Mouse (Mus musculus) testis, adult 2 months (tissue): ENCODE measurements around the gene Nrgn. TPM values are rescaled to one million over a fixed set of nuclear protein-coding genes. Genes with fewer than 3 reads are reported as not detected.

Experiments used
- H3K27ac ChIP-seq: fragments of 200-500 bp; 2 replicates; pipeline ENCODE4 v1.5.1; 2012; ENCODE audit warnings: low read depth, low read length; ENCODE audit not compliant: control insufficient read depth, insufficient read depth
- H3K27me3 ChIP-seq: fragments of 200-500 bp; 2 replicates; pipeline ENCODE4 v1.6.1; 2012; ENCODE audit warnings: mild to moderate bottlenecking, low read length, moderate library complexity; ENCODE audit not compliant: control insufficient read depth, insufficient read depth
- H3K36me3 ChIP-seq: fragments of 200-500 bp; 2 replicates; pipeline ENCODE4 v1.6.1; 2012; ENCODE audit warnings: mild to moderate bottlenecking, low read length; ENCODE audit not compliant: control insufficient read depth, insufficient read depth
- H3K4me1 ChIP-seq: fragments of 200-500 bp; 2 replicates; pipeline ENCODE4 v1.6.1; 2012; ENCODE audit warnings: low read length; ENCODE audit not compliant: control insufficient read depth, insufficient read depth
- H3K4me3 ChIP-seq: fragments of 200-500 bp; 2 replicates; pipeline ENCODE4 v1.5.1; 2012; ENCODE audit warnings: low read depth, mild to moderate bottlenecking, low read length, moderate library complexity, mixed read lengths; ENCODE audit not compliant: control insufficient read depth
- CTCF ChIP-seq: fragments of 200-500 bp; IDR thresholded peaks from 2 replicates; pipeline ENCODE4 v1.5.1; 2012; ENCODE audit warnings: low read depth, mild to moderate bottlenecking, inconsistent platforms, low read length, moderate library complexity; ENCODE audit not compliant: control insufficient read depth, insufficient read depth, insufficient replicate concordance
- POLR2A ChIP-seq: fragments of 200-500 bp; IDR thresholded peaks from 2 replicates; pipeline ENCODE4 v1.6.1; 2012; ENCODE audit warnings: low read depth, mild to moderate bottlenecking, inconsistent platforms, low read length, moderate library complexity; ENCODE audit not compliant: control insufficient read depth
- polyA plus RNA-seq: library from polyadenylated mRNA; depleted of rRNA; stranded (reverse); fragments of >200 nt; gene quantifications from 2 replicates; pipeline ENCODE4 v1.2.3, GENCODE M21; 2012

Gene Nrgn
- polyA plus RNA-seq, 1 experiment: 25.1 TPM

- peaks cover 9% of the 10 kb centered on the region for H3K4me1 ChIP-seq
- H3K36me3 ChIP-seq: no peaks in the 10 kb centered on the region; the same call in 1 of the 2 replicates
- TF ChIP-seq CTCF (no peak), POLR2A (no peak)
- H3K4me3 ChIP-seq: no peak overlapping the region
- no peaks in the 10 kb centered on the region; the same call in 1 of the 2 replicates for H3K27me3 ChIP-seq
- no peak overlapping the region for H3K27ac ChIP-seq
These were observed 27.2 kb downstream of the Nrgn start for GRCm38 (mm10) chr9:37525461-37525860.

GRCm38 (mm10) chr9:37519995-37520394 is 32.7 kb downstream of the Nrgn start:
- TF ChIP-seq CTCF (no peak), POLR2A (no peak)
- H3K36me3 ChIP-seq: no peaks in the 10 kb centered on the region; the same call in 1 of the 2 replicates
- H3K27me3 ChIP-seq: no peaks in the 10 kb centered on the region
- no peak overlapping the region for H3K4me3 ChIP-seq
- H3K4me1 ChIP-seq: no peaks in the 10 kb centered on the region
- H3K27ac ChIP-seq: no peak overlapping the region

GRCm38 (mm10) chr9:37518991-37519390 is 33.7 kb downstream of the Nrgn start:
- Histone ChIP-seq H3K27ac (no peak overlapping the region), H3K27me3 (no peaks in the 10 kb centered on the region), H3K4me3 (no peak overlapping the region), H3K36me3 (no peaks in the 10 kb centered on the region; the same call in 1 of the 2 replicates), H3K4me1 (no peaks in the 10 kb centered on the region)
- TF ChIP-seq CTCF (no peak), POLR2A (no peak)

GRCm38 (mm10) chr9:37517467-37517866 is 35.2 kb downstream of the Nrgn start:
- H3K4me1 ChIP-seq: no peaks in the 10 kb centered on the region
- H3K4me3 ChIP-seq: no peak overlapping the region
- no peaks in the 10 kb centered on the region; the same call in 1 of the 2 replicates for H3K36me3 ChIP-seq
- H3K27ac ChIP-seq: no peak overlapping the region
- no peak for TF ChIP-seq POLR2A
- no peak for TF ChIP-seq CTCF
- H3K27me3 ChIP-seq: no peaks in the 10 kb centered on the region

GRCm38 (mm10) chr9:37514456-37514855 is 38.2 kb downstream of the Nrgn start:
- no peak overlapping the region for H3K27ac ChIP-seq
- no peak overlapping the region for H3K4me3 ChIP-seq
- H3K36me3 ChIP-seq: no peaks in the 10 kb centered on the region
- H3K27me3 ChIP-seq: no peaks in the 10 kb centered on the region
- no peak for TF ChIP-seq POLR2A
- no peak for TF ChIP-seq CTCF
- H3K4me1 ChIP-seq: no peaks in the 10 kb centered on the region

- Histone ChIP-seq H3K36me3 (no peaks in the 10 kb centered on the region), H3K4me3 (no peak overlapping the region), H3K27me3 (no peaks in the 10 kb centered on the region), H3K27ac (no peak overlapping the region), H3K4me1 (no peaks in the 10 kb centered on the region)
- TF ChIP-seq POLR2A (no peak), CTCF (no peak)
These were observed 40.6 kb downstream of the Nrgn start for GRCm38 (mm10) chr9:37512097-37512496.

GRCm38 (mm10) chr9:37506023-37506422 is 46.7 kb downstream of the Nrgn start:
- no peaks in the 10 kb centered on the region for H3K27me3 ChIP-seq
- no peaks in the 10 kb centered on the region for H3K36me3 ChIP-seq
- H3K27ac ChIP-seq: no peak overlapping the region
- TF ChIP-seq CTCF (no peak), POLR2A (no peak)
- no peak overlapping the region for H3K4me3 ChIP-seq
- no peaks in the 10 kb centered on the region for H3K4me1 ChIP-seq

GRCm38 (mm10) chr9:37504348-37504747 is 48.4 kb downstream of the Nrgn start:
- Histone ChIP-seq H3K27me3 (no peaks in the 10 kb centered on the region), H3K27ac (no peak overlapping the region)

More at GRCm38 (mm10) chr9:37504348-37504747, 48.4 kb downstream of the Nrgn start:
- H3K4me1 ChIP-seq: no peaks in the 10 kb centered on the region
- TF ChIP-seq CTCF (no peak), POLR2A (no peak)
- no peak overlapping the region for H3K4me3 ChIP-seq
- H3K36me3 ChIP-seq: no peaks in the 10 kb centered on the region
